Mouse (Mus musculus) cortical plate, adult 2 months (tissue): ENCODE data around the gene Palld.

Experiments used
- CTCF ChIP-seq: fragments of 200-500 bp; IDR thresholded peaks from 2 replicates; pipeline ENCODE4 v1.5.1; 2011; ENCODE audit warnings: mild to moderate bottlenecking, control low read depth, low read length; ENCODE audit not compliant: insufficient read depth; ENCODE audit errors: extremely low read depth
- POLR2A ChIP-seq: fragments of 200-500 bp; IDR thresholded peaks from 2 replicates; pipeline ENCODE4 v1.6.1; 2011; ENCODE audit warnings: mild to moderate bottlenecking, low read length, control low read depth; ENCODE audit not compliant: insufficient read depth; ENCODE audit errors: extremely low read depth

GRCm38 (mm10) chr8:61665021-61665420 lies 237.5 kb downstream of the Palld start:
- TF ChIP-seq CTCF (no peak), POLR2A (no peak)
